Mouse (Mus musculus) heart, postnatal 25 days (tissue): ENCODE data around the gene Map2k4. TPM values are rescaled to one million over a fixed set of nuclear protein-coding genes. Genes with fewer than 3 reads are reported as not detected.

Experiments used
- DNase-seq: peaks from one replicate; pipeline ENCODE4 v3.0.0; 2022; ENCODE audit warnings: low spot score
- intact Hi-C: fragments of 180-260 bp; cut with DNase I; formaldehyde crosslinking; loops from one replicate; pipeline ENCODE4 v1.15.1; 2025
- total RNA-seq, 2 experiments: library from RNA; stranded (reverse); gene quantifications; 2 replicates each; pipeline ENCODE4 v1.2.3; 2021

The Map2k4 gene
- total RNA-seq, 2 experiments from 2014 or later = 45.5 to 45.8 TPM

GRCm38 (mm10) chr11:65721615-65722014 lies 66.5 kb downstream of the Map2k4 start:
- intact Hi-C loops = no loop called here
- DNase-seq = no peak

- DNase-seq = no peak
- intact Hi-C loops = no loop called here
Observed at GRCm38 (mm10) chr11:65719960-65720359, 68.1 kb downstream of the Map2k4 start.

GRCm38 (mm10) chr11:65713830-65714229 lies 74.3 kb downstream of the Map2k4 start:
- intact Hi-C loops = loop anchor here (5.0 kb wide), 1 partner anchor 73 kb away; the partner anchor contains the start of gene Map2k4
- no peak for DNase-seq

GRCm38 (mm10) chr11:65712754-65713306 lies 75.3 kb downstream of the Map2k4 start:
- intact Hi-C loops = loop anchor here (5.0 kb wide), 1 partner anchor 74 kb away; the partner anchor contains the start of gene Map2k4
- DNase-seq = no peak

GRCm38 (mm10) chr11:65706784-65707183 lies 81.3 kb downstream of the Map2k4 start:
- no peak for DNase-seq
- intact Hi-C loops = no loop called here

GRCm38 (mm10) chr11:65706176-65706575 lies 81.9 kb downstream of the Map2k4 start:
- intact Hi-C loops = no loop called here
- DNase-seq = no peak

- intact Hi-C loops = no loop called here
- no peak for DNase-seq
Observed at GRCm38 (mm10) chr11:65704861-65705260, 83.2 kb downstream of the Map2k4 start.

- intact Hi-C loops = loop anchor here (2.0 to 10.0 kb wide), 4 partner anchors 314 to 674 kb away; no protein-coding TSS in a partner anchor
- no peak for DNase-seq
Observed at GRCm38 (mm10) chr11:65678824-65679402, 109.2 kb downstream of the Map2k4 start.

- intact Hi-C loops = no loop called here
- DNase-seq = no peak
Observed at GRCm38 (mm10) chr11:65667348-65667969, 120.6 kb downstream of the Map2k4 start.

GRCm38 (mm10) chr11:65664903-65665302 lies 123.2 kb downstream of the Map2k4 start:
- intact Hi-C loops = no loop called here
- no peak for DNase-seq

- intact Hi-C loops = no loop called here
- DNase-seq = no peak
Observed at GRCm38 (mm10) chr11:65661790-65662522, 126.1 kb downstream of the Map2k4 start.

GRCm38 (mm10) chr11:65653932-65654331 lies 134.2 kb downstream of the Map2k4 start:
- intact Hi-C loops = no loop called here
- no peak for DNase-seq

GRCm38 (mm10) chr11:65651426-65651825 lies 136.7 kb downstream of the Map2k4 start:
- no peak for DNase-seq

GRCm38 (mm10) chr11:65649956-65650715 lies 138.0 kb downstream of the Map2k4 start:
- no peak for DNase-seq
- intact Hi-C loops = no loop called here

More at GRCm38 (mm10) chr11:65651426-65651825, 136.7 kb downstream of the Map2k4 start:
- intact Hi-C loops = no loop called here

- DNase-seq = no peak
- intact Hi-C loops = no loop called here
Observed at GRCm38 (mm10) chr11:65649469-65649868, 138.6 kb downstream of the Map2k4 start.

GRCm38 (mm10) chr11:65646314-65646713 lies 141.8 kb downstream of the Map2k4 start:
- intact Hi-C loops = no loop called here

GRCm38 (mm10) chr11:65644539-65644938 lies 143.6 kb downstream of the Map2k4 start:
- intact Hi-C loops = no loop called here
- no peak for DNase-seq

More at GRCm38 (mm10) chr11:65646314-65646713, 141.8 kb downstream of the Map2k4 start:
- no peak for DNase-seq

GRCm38 (mm10) chr11:65640261-65640660 lies 147.8 kb downstream of the Map2k4 start:
- DNase-seq = no peak
- intact Hi-C loops = no loop called here
